Mouse (Mus musculus) mammary gland, adult 2 months (tissue): ENCODE results near the gene Pls3. TPM values are rescaled to one million over a fixed set of nuclear protein-coding genes. Genes with fewer than 3 reads are reported as not detected.

ENCODE experiments used
- polyA plus RNA-seq: library from polyadenylated mRNA; depleted of rRNA; stranded (reverse); fragments of >200 nt; gene quantifications from 2 replicates; pipeline ENCODE4 v1.2.3, GENCODE M21; 2012; ENCODE audit warnings: low replicate concordance; rRNA removed

Gene Pls3
- 6.0 and 16.7 TPM in 2 replicates for polyA plus RNA-seq

GRCm38 (mm10) chrX:75874332-75875291, at the start of gene Pls3:
Gene Pls3 (minus strand): TSS chrX:75875182.

